Mouse (Mus musculus): ENCODE measurements around the gene Gramd1a.

Gramd1a gene

GRCm38 (mm10) chr7:31119556-31119955 is 36.1 kb downstream of the Gramd1a start:
- no peak for DNase-seq

- DNase-seq: peak; percentile 96
These were observed 37.2 kb downstream of the Gramd1a start for GRCm38 (mm10) chr7:31118486-31118885.

GRCm38 (mm10) chr7:31117465-31117864 is 38.2 kb downstream of the Gramd1a start:
- DNase-seq: no peak

GRCm38 (mm10) chr7:31116721-31117145 is 39.0 kb downstream of the Gramd1a start:
- no peak for DNase-seq

GRCm38 (mm10) chr7:31115587-31116043 is 40.1 kb downstream of the Gramd1a start:
- peak; percentile 99 for DNase-seq

GRCm38 (mm10) chr7:31115182-31115581 is 40.5 kb downstream of the Gramd1a start, which contains the start of gene Hpn:
Gene Hpn, minus strand, starts transcription at chr7:31115290.
- DNase-seq: peak; percentile 94

GRCm38 (mm10) chr7:31114646-31115045 is 41.0 kb downstream of the Gramd1a start:
- DNase-seq: no peak

DNA sequence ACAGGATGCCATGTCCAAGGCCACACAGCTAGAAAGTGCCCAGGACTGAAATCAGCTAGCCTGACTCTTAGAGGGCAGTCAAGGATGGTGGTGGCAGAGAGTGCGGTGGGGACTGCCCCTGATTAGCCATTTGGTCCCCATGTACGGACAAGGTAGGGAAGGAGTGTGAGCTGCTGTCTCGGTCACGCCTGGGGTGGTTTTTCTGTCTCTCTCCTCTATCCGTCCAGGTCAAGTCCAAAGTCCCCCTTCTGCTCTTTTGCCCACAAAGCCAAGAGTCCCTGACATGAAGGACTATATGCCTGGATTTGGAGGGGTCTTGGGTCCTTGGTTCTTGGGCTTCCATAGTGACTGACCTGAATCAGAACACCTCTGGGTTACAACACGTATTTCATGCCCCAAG is 41.9 kb downstream of the Gramd1a start:
- no peak for DNase-seq

DNA sequence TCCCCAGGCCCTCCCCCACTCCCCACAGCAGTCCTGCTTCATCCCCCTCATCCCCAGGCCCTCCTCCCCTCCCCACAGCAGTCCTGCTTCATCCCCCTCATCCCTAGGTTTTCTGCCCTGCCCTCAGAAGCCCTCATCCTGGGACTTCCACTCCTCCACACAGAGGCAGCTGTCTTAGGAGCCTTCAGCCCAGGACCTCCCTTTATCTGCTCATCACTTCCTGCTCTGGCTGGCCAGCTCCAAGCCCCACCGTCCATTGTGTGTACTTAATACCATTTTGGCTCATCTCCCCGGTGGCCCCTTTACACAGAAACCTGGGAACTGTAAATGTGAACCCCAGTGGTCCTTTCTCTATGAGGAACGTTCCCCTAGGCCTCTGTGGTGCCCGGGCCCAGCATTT is 43.7 kb downstream of the Gramd1a start:
- no peak for DNase-seq

- DNase-seq: peak; percentile 90
These were observed 44.8 kb downstream of the Gramd1a start for GRCm38 (mm10) chr7:31110861-31111385.

- peak; percentile 87 for DNase-seq
These were observed 45.9 kb downstream of the Gramd1a start for GRCm38 (mm10) chr7:31109796-31110195.

GRCm38 (mm10) chr7:31109091-31109490 is 46.6 kb downstream of the Gramd1a start:
- DNase-seq: peak; percentile 92

DNA sequence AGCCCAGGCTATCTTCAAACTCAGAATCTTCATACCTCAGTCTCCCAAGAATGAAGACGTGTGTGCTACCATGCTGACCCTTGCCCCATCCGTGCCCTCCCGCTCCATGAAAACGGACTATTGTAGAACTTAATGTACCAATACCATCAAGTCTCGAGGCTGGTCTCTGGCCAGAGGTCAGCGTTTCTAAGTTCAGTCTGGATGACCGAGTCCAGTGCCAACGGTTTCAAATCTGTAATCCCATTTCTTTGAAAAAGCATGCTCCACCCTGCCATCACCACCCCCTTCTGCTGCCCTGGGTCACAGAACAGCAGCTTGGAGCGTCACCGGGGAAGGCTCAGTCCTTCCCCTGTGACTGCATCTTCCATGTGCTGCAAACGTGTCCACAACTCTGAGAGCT is 47.9 kb downstream of the Gramd1a start:
- peak; percentile 88 for DNase-seq

DNA sequence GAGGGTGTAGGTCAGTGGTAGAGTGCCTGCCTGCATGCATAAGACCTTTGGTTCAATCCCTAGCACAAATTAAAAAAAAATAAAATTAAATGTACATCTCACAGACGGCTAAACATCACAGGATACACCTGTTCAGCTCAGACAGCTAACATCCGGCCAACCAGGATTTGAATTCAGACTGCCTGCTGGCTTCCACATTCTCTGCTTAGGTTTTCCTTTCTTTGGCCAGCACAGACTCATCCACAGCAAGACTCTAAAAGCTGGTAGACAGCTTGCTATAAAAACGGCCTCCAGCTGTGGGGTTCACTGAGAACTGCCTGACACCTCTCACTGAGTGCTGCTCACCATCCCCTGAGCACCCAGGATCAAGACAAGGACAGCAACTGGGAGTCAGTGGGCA is 49.5 kb downstream of the Gramd1a start:
- DNase-seq: no peak

DNA sequence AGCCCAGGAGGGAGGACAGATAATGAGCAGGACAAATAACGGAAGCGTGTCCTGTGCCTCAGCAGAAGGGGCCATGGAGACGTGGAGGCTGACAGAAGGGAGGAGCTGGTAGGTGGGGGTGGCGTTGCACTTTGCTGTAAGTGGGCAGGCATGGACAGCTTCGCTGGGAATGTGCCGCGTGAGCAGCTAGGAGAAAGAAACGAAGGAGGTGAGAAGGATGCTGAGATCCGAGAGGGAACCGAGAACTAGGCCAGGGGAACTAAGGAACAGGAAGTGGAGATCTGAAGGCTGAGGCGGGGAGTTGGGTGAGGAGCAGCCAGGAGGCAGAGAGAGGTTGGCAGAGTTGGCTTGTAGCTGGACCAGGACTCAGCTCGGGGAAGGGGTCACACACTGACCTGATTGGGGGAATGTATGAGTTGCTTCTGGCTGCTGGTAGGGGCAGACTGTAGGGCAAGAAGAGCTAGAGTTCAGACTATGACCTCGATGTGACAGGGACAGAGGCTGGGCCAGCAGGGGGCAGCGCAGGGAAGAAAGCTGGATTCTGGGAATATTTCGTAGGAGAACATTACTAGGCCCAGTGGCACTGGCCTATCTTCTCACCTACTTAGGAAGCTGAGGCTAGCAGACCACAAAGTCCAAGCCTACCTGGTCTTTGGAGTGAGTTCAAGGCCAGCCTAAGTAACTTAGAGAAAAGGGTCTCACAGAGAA is 50.5 kb downstream of the Gramd1a start:
- peak; percentile 95 for DNase-seq

DNA sequence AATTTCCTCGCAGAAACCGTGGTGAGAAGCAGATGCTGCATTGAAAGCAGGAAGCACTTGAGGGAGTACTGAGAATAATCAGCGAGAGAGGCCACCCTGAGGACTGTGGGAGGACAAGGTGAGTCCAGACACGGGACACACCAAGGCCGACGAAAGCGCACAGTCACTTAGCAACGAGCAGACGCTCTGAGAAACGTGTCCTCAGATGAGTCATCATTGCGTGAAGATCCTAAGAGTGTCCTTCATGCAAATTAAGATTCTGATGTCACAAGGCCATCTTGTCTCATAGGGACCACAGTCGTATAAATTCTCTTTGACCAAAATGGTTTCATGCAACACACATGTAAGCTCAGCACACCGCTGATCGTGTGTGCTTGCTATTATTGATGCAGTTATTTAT is 54.9 kb downstream of the Gramd1a start:
- DNase-seq: no peak

DNA sequence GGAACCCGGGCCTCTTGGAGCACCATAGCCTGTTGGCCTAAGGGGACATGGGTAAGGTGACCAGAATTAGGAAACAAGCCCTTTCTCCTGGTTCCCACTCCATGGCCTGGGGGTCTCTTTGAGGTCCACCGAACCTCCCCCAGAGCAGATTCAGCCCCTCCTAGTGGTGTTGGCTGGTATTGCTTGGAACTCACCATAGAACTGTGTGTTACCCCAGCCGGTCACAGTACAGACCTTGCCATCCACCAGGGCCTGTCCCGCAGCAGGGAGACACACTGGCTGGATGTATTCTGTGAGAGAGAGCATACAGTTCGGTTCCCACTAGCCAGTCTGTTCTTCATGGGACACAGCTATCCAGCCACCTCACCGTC is 56.1 kb downstream of the Gramd1a start:
- peak; percentile 91 for DNase-seq

GRCm38 (mm10) chr7:31098697-31099611 is 56.7 kb downstream of the Gramd1a start:
- DNase-seq: peak; percentile 95

- DNase-seq: peak; percentile 99
These were observed 58.0 kb downstream of the Gramd1a start for GRCm38 (mm10) chr7:31097583-31098248.

DNA sequence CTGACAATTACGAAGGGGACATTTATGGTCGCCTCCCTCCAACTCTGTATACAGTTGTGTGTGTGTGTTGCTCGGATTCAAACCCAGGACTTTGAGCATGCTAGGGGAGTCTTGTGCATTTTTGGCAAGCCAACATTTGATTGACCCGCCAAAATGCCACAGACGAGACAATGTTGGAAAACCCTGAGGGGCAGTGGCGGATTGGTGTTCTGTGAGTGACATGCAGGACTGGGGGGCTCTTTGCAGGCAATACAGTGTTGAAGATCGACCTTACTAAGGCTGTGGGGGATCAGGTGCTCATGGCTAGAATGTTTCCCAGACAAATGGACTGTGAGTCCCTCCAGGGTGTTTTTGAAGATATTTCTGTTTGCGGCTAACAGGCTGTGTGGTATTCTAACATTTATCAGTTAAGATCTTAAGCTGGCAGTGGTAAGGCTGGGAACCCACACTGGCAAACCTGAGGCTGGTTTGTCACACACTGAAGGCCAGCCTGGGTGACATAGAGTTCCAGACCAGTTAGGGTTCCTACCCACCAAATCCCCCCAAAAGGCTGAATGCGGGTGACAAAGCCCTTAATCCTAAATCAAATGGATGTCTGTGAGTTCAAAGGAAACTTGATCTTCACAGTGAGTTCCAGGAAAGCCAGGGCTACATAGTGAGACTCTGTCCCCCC is 58.7 kb downstream of the Gramd1a start:
- DNase-seq: peak; percentile 90

- peak; percentile 90 for DNase-seq
These were observed 60.8 kb downstream of the Gramd1a start for GRCm38 (mm10) chr7:31094774-31095501.

- DNase-seq: no peak
These were observed 66.0 kb downstream of the Gramd1a start for GRCm38 (mm10) chr7:31089721-31090120.
